Mouse (Mus musculus): ENCODE data around the gene Smbd1. TPM values are rescaled to one million over a fixed set of nuclear protein-coding genes. Genes with fewer than 3 reads are reported as not detected.

Smbd1 gene
- polyA plus RNA-seq, 1 experiment from 2014 or later = 2.3 TPM

GRCm38 (mm10) chr16:32766904-32767303, 43.4 kb downstream of the Smbd1 start:
- no peak overlapping the region for H3K4me3 ChIP-seq (ENCODE audit: low read depth, low read length)
- WGBS = 89% methylated on average over 7 of the region's 7 CpGs
- H3K9ac ChIP-seq (ENCODE audit: low read depth, low read length) = no peak overlapping the region
- H3K27me3 ChIP-seq (replicated peaks; ENCODE audit: control insufficient read depth, insufficient read depth, low read length) = no peaks in the 10 kb centered on the region
- TF ChIP-seq CTCF (IDR thresholded peaks at IDR 0.05; ENCODE audit: low read depth) = no peak
- H3K27ac ChIP-seq (ENCODE audit: low read depth, low read length) = no peak overlapping the region
- H3K4me1 ChIP-seq (replicated peaks; ENCODE audit: control insufficient read depth, insufficient read depth, low read length) = no peaks in the 10 kb centered on the region
- ATAC-seq = no peak
- H3K9me3 ChIP-seq (ENCODE audit: control insufficient read depth) = no peaks in the 10 kb centered on the region
- no peaks in the 10 kb centered on the region for H3K36me3 ChIP-seq (ENCODE audit: control insufficient read depth, insufficient read depth)
- H3K4me2 ChIP-seq (replicated peaks; ENCODE audit: low read depth) = no peak overlapping the region

DNA sequence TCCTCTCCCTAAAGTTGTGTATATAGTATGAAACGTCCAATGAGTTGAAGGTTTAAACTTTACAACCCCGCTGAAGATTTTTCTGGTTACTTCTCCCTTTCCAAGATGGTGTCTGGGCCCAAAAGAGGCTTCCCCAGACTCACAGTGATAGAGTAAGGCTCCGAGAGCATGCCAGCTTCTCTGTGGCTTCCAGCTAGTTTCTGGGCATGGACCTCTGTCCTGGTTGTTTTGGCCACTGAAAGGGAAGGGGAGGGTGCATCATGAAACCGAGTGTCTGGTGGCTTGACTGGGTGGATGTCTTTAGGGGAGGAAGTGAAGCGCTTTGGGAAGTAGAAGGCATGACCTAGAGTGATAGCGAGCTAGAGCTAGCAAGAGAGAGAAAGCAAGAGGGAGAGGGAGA, 45.3 kb downstream of the Smbd1 start:
- no peaks in the 10 kb centered on the region for H3K36me3 ChIP-seq (ENCODE audit: control insufficient read depth, insufficient read depth)
- no peaks in the 10 kb centered on the region for H3K9me3 ChIP-seq (ENCODE audit: control insufficient read depth)
- H3K27ac ChIP-seq (ENCODE audit: low read depth, low read length) = no peak overlapping the region
- ATAC-seq = no peak
- H3K4me2 ChIP-seq (replicated peaks; ENCODE audit: low read depth) = no peak overlapping the region
- no peaks in the 10 kb centered on the region for H3K27me3 ChIP-seq (replicated peaks; ENCODE audit: control insufficient read depth, insufficient read depth, low read length)
- 77% methylated on average over 6 of the region's 6 CpGs for WGBS
- no peak overlapping the region for H3K9ac ChIP-seq (ENCODE audit: low read depth, low read length)
- TF ChIP-seq CTCF (IDR thresholded peaks at IDR 0.05; ENCODE audit: low read depth) = no peak
- H3K4me3 ChIP-seq (ENCODE audit: low read depth, low read length) = no peak overlapping the region
- H3K4me1 ChIP-seq (replicated peaks; ENCODE audit: control insufficient read depth, insufficient read depth, low read length) = no peaks in the 10 kb centered on the region

GRCm38 (mm10) chr16:32764550-32764949, 45.7 kb downstream of the Smbd1 start:
- WGBS = 91% methylated on average over 2 of the region's 2 CpGs
- ATAC-seq = no peak
- Histone ChIP-seq H3K4me2 (replicated peaks; ENCODE audit: low read depth) (no peak overlapping the region), H3K4me3 (ENCODE audit: low read depth, low read length) (no peak overlapping the region), H3K9ac (ENCODE audit: low read depth, low read length) (no peak overlapping the region), H3K27ac (ENCODE audit: low read depth, low read length) (no peak overlapping the region), H3K36me3 (ENCODE audit: control insufficient read depth, insufficient read depth) (no peaks in the 10 kb centered on the region), H3K4me1 (replicated peaks; ENCODE audit: control insufficient read depth, insufficient read depth, low read length) (no peaks in the 10 kb centered on the region), H3K27me3 (replicated peaks; ENCODE audit: control insufficient read depth, insufficient read depth, low read length) (no peaks in the 10 kb centered on the region), H3K9me3 (ENCODE audit: control insufficient read depth) (no peaks in the 10 kb centered on the region)
- peak; percentile 21; the same call in 1 of the 2 replicates for TF ChIP-seq CTCF (IDR thresholded peaks at IDR 0.05; ENCODE audit: low read depth)

Other genes with a start within 250 kb of the Smbd1 start
- gene Tfrc, start 201.6 kb downstream of the Smbd1 start, polyA plus RNA-seq (2015; fragmentation: Nextera tagmentation; extraction: Ambion mirVana) = 23.1 and 23.7 TPM in 2 replicates
- 8.0 and 9.6 TPM in 2 replicates for gene Tnk2, start 166.6 kb downstream of the Smbd1 start, polyA plus RNA-seq (2015; fragmentation: Nextera tagmentation; extraction: Ambion mirVana)
- 0.95 and 1.0 TPM in 2 replicates for gene Muc4, start 74.6 kb downstream of the Smbd1 start, polyA plus RNA-seq (2015; fragmentation: Nextera tagmentation; extraction: Ambion mirVana)
- gene Muc20, start 13.0 kb downstream of the Smbd1 start, polyA plus RNA-seq (2015; fragmentation: Nextera tagmentation; extraction: Ambion mirVana) = not detected in 2 replicates
- 52.7 and 52.8 TPM in 2 replicates for gene Fyttd1, start 67.0 kb upstream of the Smbd1 start, polyA plus RNA-seq (2015; fragmentation: Nextera tagmentation; extraction: Ambion mirVana)
- gene Rubcn, start 67.3 kb upstream of the Smbd1 start, polyA plus RNA-seq (2015; fragmentation: Nextera tagmentation; extraction: Ambion mirVana) = 8.3 and 8.6 TPM in 2 replicates
- 7.8 and 8.4 TPM in 2 replicates for gene Lrch3, start 103.6 kb upstream of the Smbd1 start, polyA plus RNA-seq (2015; fragmentation: Nextera tagmentation; extraction: Ambion mirVana)
- gene Iqcg, start 245.7 kb upstream of the Smbd1 start, polyA plus RNA-seq (2015; fragmentation: Nextera tagmentation; extraction: Ambion mirVana) = 2.1 and 2.4 TPM in 2 replicates
- gene Rpl35a, start 246.0 kb upstream of the Smbd1 start, polyA plus RNA-seq (2015; fragmentation: Nextera tagmentation; extraction: Ambion mirVana) = 613 and 645 TPM in 2 replicates